Mouse (Mus musculus) forebrain, embryonic 11.5 days (tissue): Measurements from ENCODE around the gene Arvcf. TPM values are rescaled to one million over a fixed set of nuclear protein-coding genes. Genes with fewer than 3 reads are reported as not detected.

Experiments used
- ATAC-seq: fragments of 200-750 bp; cut with Nextera tagmentation; replicated peaks from 2 replicates; pipeline ENCODE4 v1.8.0; 2017; ENCODE audit warnings: moderate TSS enrichment; ENCODE audit not compliant: low FRiP score
- DNase-seq: peaks from one replicate; pipeline ENCODE4 v3.0.0-alpha.2; 2017; ENCODE audit warnings: low spot score
- H3K27ac ChIP-seq: fragments of 300-500 bp; sonication (generic); 2 replicates; pipeline ENCODE4 v1.5.1; 2014; ENCODE audit warnings: low read depth, low read length
- H3K27me3 ChIP-seq: fragments of 300-500 bp; sonication (generic); 2 replicates; pipeline ENCODE4 v1.6.1; 2014; ENCODE audit warnings: mild to moderate bottlenecking, low read length, mixed read lengths; ENCODE audit not compliant: control insufficient read depth, insufficient read depth
- H3K36me3 ChIP-seq: fragments of 300-500 bp; sonication (generic); 2 replicates; pipeline ENCODE4 v1.6.1; 2014; ENCODE audit warnings: mild to moderate bottlenecking, low read length, moderate library complexity, mixed read lengths; ENCODE audit not compliant: control insufficient read depth, insufficient read depth
- H3K4me1 ChIP-seq: fragments of 300-500 bp; sonication (generic); replicated peaks from 2 replicates; pipeline ENCODE4 v1.6.1; 2014; ENCODE audit warnings: low read length, mixed read lengths; ENCODE audit not compliant: control insufficient read depth, insufficient read depth
- H3K4me2 ChIP-seq: fragments of 300-500 bp; sonication (generic); 2 replicates; pipeline ENCODE4 v1.6.1; 2014; ENCODE audit warnings: low read depth, mild to moderate bottlenecking, low read length, moderate library complexity, mixed read lengths; ENCODE audit not compliant: severe bottlenecking
- H3K4me3 ChIP-seq: fragments of 300-500 bp; sonication (generic); 2 replicates; pipeline ENCODE4 v1.5.1; 2014; ENCODE audit warnings: low read depth, low read length
- H3K9ac ChIP-seq: fragments of 300-500 bp; sonication (generic); 2 replicates; pipeline ENCODE4 v1.6.1; 2014; ENCODE audit warnings: low read length
- H3K9me3 ChIP-seq: fragments of 300-500 bp; sonication (generic); 2 replicates; pipeline ENCODE4 v1.6.1; 2016; ENCODE audit warnings: low read length, mixed read lengths; ENCODE audit not compliant: control insufficient read depth
- WGBS: fragments of 180-500 bp; shearing (Covaris S2); extraction: QIAGEN DNeasy Blood & Tissue Kit; methylation state at CpG from one replicate; pipeline ENCODE4 v1.1.7; 2014; 5-methylcytosine and 5-hydroxymethylcytosine counted together
- polyA plus RNA-seq: library from polyadenylated mRNA; unstranded; fragments of >200 nt; fragmentation: Nextera tagmentation; extraction: Ambion mirVana; gene quantifications from 2 replicates; pipeline ENCODE4 v1.2.1, GENCODE M21; 2014

Arvcf gene
- polyA plus RNA-seq, 1 experiment from 2014 or later = 103 TPM

GRCm38 (mm10) chr16:18345243-18345642 lies 2.7 kb upstream of the Arvcf start:
- no peak overlapping the region for H3K9ac ChIP-seq
- H3K4me1 ChIP-seq = 0 out of 2 replicates have a peak, but pooled peaks cover 8% of the 10 kb centered on the region
- no peak overlapping the region for H3K4me2 ChIP-seq
- 7% methylated on average over 3 of the region's 3 CpGs for WGBS
- H3K36me3 ChIP-seq = no peaks in the 10 kb centered on the region
- H3K27me3 ChIP-seq = no peaks in the 10 kb centered on the region
- ATAC-seq (peak; percentile 35; the same call in 1 of the 2 replicates), DNase-seq (peak; percentile 92)
- no peak overlapping the region for H3K27ac ChIP-seq
- H3K9me3 ChIP-seq = no peaks in the 10 kb centered on the region
- H3K4me3 ChIP-seq = no peak overlapping the region

GRCm38 (mm10) chr16:18348601-18349175 lies 706 bp downstream of the Arvcf start:
- peak; percentile 73 for DNase-seq
- H3K9ac ChIP-seq = peak overlapping the region; percentile 69
- peak overlapping the region; percentile 63 for H3K4me3 ChIP-seq
- WGBS = 1% methylated on average over 28 of the region's 28 CpGs
- ATAC-seq = peak; percentile 4; the same call in 1 of the 2 replicates
- H3K9me3 ChIP-seq = no peaks in the 10 kb centered on the region
- H3K4me2 ChIP-seq = peak overlapping the region; percentile 86
- H3K4me1 ChIP-seq = 0 out of 2 replicates have a peak, but pooled peaks cover 5% of the 10 kb centered on the region
- no peaks in the 10 kb centered on the region for H3K27me3 ChIP-seq
- no peak overlapping the region for H3K27ac ChIP-seq
- no peaks in the 10 kb centered on the region for H3K36me3 ChIP-seq

GRCm38 (mm10) chr16:18349761-18350325 lies 1.9 kb downstream of the Arvcf start:
- Histone ChIP-seq H3K36me3 (no peaks in the 10 kb centered on the region; the same call in 1 of the 2 replicates), H3K4me2 (no peak overlapping the region), H3K27ac (no peak overlapping the region), H3K9me3 (no peaks in the 10 kb centered on the region), H3K4me1 (0 out of 2 replicates have a peak, but pooled peaks cover 2% of the 10 kb centered on the region), H3K4me3 (no peak overlapping the region), H3K27me3 (no peaks in the 10 kb centered on the region), H3K9ac (no peak overlapping the region)
- WGBS = 71% methylated on average over 12 of the region's 12 CpGs
- ATAC-seq (no peak), DNase-seq (no peak)

- Histone ChIP-seq H3K36me3 (no peaks in the 10 kb centered on the region; the same call in 1 of the 2 replicates), H3K4me2 (no peak overlapping the region), H3K4me3 (no peak overlapping the region), H3K9ac (no peak overlapping the region), H3K27ac (no peak overlapping the region), H3K27me3 (no peaks in the 10 kb centered on the region), H3K9me3 (no peaks in the 10 kb centered on the region), H3K4me1 (0 out of 2 replicates have a peak, but pooled peaks cover 2% of the 10 kb centered on the region)
- DNase-seq (peak; percentile 74), ATAC-seq (no peak)
- 54% methylated on average over 5 of the region's 5 CpGs for WGBS
Measured at GRCm38 (mm10) chr16:18351313-18352055, 3.5 kb downstream of the Arvcf start.

- no peak for ATAC-seq
- Histone ChIP-seq H3K4me2 (no peak overlapping the region), H3K4me3 (no peak overlapping the region), H3K4me1 (no peaks in the 10 kb centered on the region), H3K27ac (no peak overlapping the region), H3K9ac (no peak overlapping the region), H3K9me3 (no peaks in the 10 kb centered on the region), H3K27me3 (no peaks in the 10 kb centered on the region), H3K36me3 (no peaks in the 10 kb centered on the region; the same call in 1 of the 2 replicates)
- DNase-seq = no peak
- 100% methylated on average over 1 of the region's 1 CpGs for WGBS
Measured at GRCm38 (mm10) chr16:18353106-18353505, 5.1 kb downstream of the Arvcf start.

GRCm38 (mm10) chr16:18356961-18357360 lies 9.0 kb downstream of the Arvcf start:
- H3K4me1 ChIP-seq = no peaks in the 10 kb centered on the region
- H3K4me3 ChIP-seq = no peak overlapping the region
- H3K9ac ChIP-seq = no peak overlapping the region
- no peak overlapping the region for H3K27ac ChIP-seq
- ATAC-seq (no peak), DNase-seq (no peak)
- no peaks in the 10 kb centered on the region; the same call in 1 of the 2 replicates for H3K36me3 ChIP-seq
- no peaks in the 10 kb centered on the region for H3K27me3 ChIP-seq
- H3K9me3 ChIP-seq = no peaks in the 10 kb centered on the region
- 97% methylated on average over 1 of the region's 1 CpGs for WGBS
- no peak overlapping the region for H3K4me2 ChIP-seq

GRCm38 (mm10) chr16:18357977-18358376 lies 10.0 kb downstream of the Arvcf start:
- no peak overlapping the region for H3K27ac ChIP-seq
- H3K4me1 ChIP-seq = no peaks in the 10 kb centered on the region
- DNase-seq (no peak), ATAC-seq (no peak)
- H3K36me3 ChIP-seq = no peaks in the 10 kb centered on the region; the same call in 1 of the 2 replicates
- no peak overlapping the region for H3K4me2 ChIP-seq
- no peaks in the 10 kb centered on the region for H3K27me3 ChIP-seq
- no peak overlapping the region for H3K4me3 ChIP-seq
- WGBS = 88% methylated on average over 6 of the region's 6 CpGs
- no peak overlapping the region for H3K9ac ChIP-seq
- H3K9me3 ChIP-seq = no peaks in the 10 kb centered on the region

- Histone ChIP-seq H3K36me3 (no peaks in the 10 kb centered on the region), H3K4me3 (no peak overlapping the region), H3K4me1 (no peaks in the 10 kb centered on the region), H3K4me2 (no peak overlapping the region), H3K27me3 (no peaks in the 10 kb centered on the region), H3K9ac (no peak overlapping the region), H3K9me3 (no peaks in the 10 kb centered on the region), H3K27ac (no peak overlapping the region)
- 74% methylated on average over 6 of the region's 6 CpGs for WGBS
- ATAC-seq (no peak), DNase-seq (no peak)
Measured at GRCm38 (mm10) chr16:18360151-18360805, 12.3 kb downstream of the Arvcf start.
